Mouse (Mus musculus) A20 (cell line): ENCODE measurements around the gene Olfr575.

Experiments
- DNase-seq: peaks from one replicate; pipeline ENCODE4 v3.0.0-alpha.2; 2011; ENCODE audit warnings: low read depth, low spot score

The Olfr575 gene

GRCm38 (mm10) chr7:102958593-102958992, at the start of gene Olfr575:
Olfr575 (minus strand) TSS chr7:102958775.
- DNase-seq, result no peak

DNA sequence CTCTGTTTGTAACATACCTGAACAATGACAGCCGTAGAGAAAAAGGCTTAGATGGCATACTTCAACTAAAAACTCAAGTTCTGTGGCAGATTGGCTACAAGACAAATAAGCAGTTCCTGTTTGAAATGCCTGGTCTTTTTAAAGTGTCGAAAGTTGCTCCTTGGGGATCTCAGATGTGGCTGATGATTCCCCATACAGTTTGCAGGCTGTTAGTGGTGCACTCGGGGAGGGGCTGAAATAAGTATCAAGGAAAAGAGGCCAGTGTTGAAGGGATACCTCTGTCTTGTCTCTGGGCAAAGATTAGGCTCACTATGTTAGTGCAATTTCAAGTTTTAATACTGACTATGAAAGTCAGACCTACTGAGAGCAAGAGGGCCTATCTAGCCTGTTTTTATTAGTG, 30.6 kb upstream of the Olfr575 start, which contains the start of gene Olfr578:
Gene Olfr578 (minus strand): TSS at position 101 of the 400 bp plus-strand sequence.
- no peak for DNase-seq

DNA sequence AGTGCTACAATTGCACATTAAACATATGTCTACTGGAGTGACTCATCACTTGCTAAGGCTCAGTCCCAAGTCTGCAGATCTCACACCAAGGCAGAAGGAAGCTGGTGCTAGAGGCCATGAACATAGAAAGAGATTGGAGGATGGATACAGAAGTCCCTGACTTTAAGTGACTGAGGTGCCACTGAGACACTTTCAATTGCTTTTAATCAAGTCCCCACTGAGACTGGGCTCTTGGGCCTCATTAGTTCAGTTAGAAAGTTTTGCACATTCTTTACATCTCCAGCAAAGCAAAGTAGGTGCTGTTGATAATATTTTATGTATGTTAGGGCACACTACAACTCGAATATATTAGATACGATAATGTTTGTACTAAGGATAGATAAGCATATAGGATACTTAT, 17.3 kb upstream of the Olfr575 start, which contains the start of gene Olfr577:
Gene Olfr577 (minus strand): TSS at position 101 of the 400 bp plus-strand sequence.
- DNase-seq, result no peak

- no peak for DNase-seq
Observed at GRCm38 (mm10) chr7:102974399-102974798, 15.8 kb upstream of the Olfr575 start.

DNA sequence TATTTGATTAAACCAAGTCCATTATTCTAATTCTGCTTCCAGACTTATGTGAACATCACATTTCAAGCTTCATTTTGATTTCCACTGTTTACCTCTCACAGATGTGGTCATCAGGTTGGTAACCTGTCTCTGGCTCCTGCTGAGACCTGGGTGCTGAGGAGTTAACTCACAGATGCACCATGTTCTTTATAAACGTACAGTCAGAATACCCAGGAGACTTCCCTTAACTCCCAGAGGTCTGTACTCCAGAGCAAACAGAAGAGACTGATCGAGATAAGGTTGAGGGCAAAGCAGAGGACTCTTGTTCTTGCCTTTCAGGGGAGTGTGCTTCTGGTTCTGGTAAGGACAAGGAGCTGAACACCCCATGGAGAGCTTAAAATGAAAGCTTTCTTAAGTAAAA, 3.8 kb upstream of the Olfr575 start, which contains the start of gene Olfr576:
Gene Olfr576 (plus strand): TSS at position 301 of the 400 bp plus-strand sequence.
- DNase-seq, result no peak

- DNase-seq, result no peak
Observed at GRCm38 (mm10) chr7:102958137-102958536, 438 bp downstream of the Olfr575 start.

DNA sequence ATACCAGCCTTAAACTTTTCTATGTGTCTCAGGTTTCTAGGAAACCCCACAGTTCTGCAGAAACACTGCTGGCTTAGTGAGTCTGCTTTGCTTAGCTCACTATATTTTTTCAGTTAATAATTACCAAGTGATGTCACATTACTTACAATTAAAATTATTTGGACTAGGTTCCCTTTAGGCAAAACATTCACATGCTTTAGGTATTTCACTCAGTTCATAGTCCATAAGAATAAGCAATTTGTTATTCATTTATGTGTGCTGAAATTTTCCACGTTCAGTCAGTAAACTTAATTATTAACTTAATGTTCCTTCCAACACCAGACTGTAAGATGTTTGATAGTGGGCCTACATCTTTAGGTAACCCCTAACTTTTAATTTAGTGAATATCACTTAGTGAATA, 7.8 kb downstream of the Olfr575 start:
- no peak for DNase-seq

- DNase-seq, result no peak
Observed at GRCm38 (mm10) chr7:102948167-102948566, 10.4 kb downstream of the Olfr575 start, which contains the start of gene Olfr574. Olfr574 (plus strand) TSS chr7:102948467.

- no peak for DNase-seq
Observed at GRCm38 (mm10) chr7:102943417-102943816, 15.2 kb downstream of the Olfr575 start.

DNA sequence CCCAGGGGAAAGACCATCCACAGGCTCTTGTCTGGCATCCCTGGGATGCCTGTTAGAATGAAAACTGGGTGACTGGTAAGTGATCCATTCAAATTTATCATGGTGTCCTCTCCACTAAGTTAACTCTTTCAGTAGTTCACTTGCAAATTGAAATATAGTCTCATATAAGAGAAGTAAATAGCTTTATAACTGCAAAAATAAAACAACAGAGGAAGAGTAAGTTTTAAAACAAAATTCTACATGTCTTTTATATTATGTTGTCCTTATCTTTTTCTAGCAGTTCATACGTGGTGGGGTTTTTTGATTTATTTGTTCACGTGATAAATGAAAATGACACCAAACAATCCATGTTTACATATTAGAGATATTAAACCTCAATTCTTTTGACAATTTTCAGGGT, 16.1 kb downstream of the Olfr575 start, which contains the start of gene Olfr573-ps1:
Gene Olfr573-ps1 (minus strand): TSS at position 101 of the 400 bp plus-strand sequence.
- DNase-seq, result no peak

GRCm38 (mm10) chr7:102927105-102927504, 31.5 kb downstream of the Olfr575 start:
- peak; percentile 12 for DNase-seq

- no peak for DNase-seq
Observed at GRCm38 (mm10) chr7:102924109-102924508, 34.5 kb downstream of the Olfr575 start, which contains the start of gene Olfr572. Olfr572 (plus strand) TSS chr7:102924409.

DNA sequence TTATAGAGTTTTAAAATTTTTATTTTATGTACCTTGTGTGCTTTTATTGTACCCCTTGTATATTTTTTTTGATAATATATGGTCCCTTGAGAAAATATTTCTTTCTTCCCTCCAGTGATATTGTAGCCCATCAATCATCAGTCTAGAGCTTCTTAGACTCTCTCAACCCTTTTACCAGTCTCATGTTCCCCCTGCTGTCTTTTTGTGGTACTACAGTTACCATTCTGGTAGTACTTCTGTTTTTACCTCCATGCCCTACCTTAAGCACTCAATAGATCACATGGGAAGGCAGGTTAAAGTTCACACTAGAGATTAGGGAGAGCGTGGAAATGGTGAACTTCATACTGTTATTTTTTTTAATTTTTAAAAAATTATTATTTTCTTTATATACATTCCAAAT, 38.9 kb downstream of the Olfr575 start:
- DNase-seq, result peak; percentile 61

DNA sequence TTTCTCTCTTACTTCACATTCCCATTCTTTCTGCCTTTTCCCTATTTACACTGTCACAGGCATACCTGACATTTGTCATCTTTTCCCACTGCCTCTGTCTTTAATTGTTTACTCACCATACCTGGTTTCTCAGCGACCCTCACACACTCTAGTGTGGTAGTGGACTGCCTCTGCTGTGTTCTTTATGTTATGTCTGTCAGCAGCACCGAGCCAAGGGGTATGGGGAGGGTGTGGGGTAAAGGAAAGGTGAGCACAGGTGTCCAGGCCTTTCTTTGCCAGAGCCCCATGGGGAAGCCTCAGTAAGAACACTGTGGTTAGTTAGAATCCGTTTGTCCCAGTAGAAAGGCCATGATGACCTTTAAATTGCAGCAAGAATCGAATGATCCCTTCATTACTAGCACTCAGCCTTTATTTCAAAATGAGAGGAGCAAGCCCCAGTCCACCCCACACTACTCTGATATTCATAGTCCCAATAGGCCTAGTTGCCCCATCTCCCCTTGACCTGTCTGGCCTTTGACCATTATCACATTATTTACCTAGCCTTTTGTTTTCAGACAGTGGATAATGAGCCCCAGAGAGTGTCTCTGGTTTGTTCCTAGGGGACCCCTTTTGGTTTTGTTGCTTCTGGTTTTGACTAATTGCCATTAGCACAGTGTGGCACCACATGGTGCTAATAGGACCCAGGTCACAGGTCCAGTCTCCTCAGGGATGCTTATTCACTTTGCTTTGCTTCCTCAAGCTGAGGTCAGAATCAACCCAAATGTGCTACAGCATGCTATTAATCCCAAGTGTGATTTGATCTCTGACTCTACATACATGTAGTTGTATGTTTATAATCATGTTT, 41.3 kb downstream of the Olfr575 start, which contains the start of gene Olfr571:
Gene Olfr571 (minus strand): TSS at position 505 of the 844 bp plus-strand sequence.
- DNase-seq, result no peak

- DNase-seq, result no peak
Observed at GRCm38 (mm10) chr7:102916405-102916804, 42.2 kb downstream of the Olfr575 start.

DNA sequence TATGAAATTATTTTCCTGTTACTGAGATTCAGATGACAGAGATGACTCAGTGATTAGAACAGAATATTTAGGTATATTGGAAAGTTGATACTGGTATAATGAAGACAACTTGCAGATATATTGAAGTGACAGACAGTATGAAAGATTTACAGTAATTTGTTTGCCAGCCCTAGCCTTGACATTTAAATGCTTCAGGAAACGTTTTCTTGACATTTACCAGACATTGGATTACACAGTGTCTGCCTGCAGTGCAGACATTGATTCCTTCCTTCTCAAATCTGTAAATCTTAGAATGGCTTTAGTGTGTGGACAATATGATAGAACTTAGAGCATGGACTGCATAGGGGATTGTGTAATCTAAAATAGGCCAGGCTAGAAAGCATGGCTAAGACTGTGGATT, 43.3 kb downstream of the Olfr575 start:
- DNase-seq, result no peak
